Mouse (Mus musculus) heart, adult 9 months (tissue): ENCODE measurements around the gene St6galnac5.

ENCODE experiments used
- DNase-seq, 2 experiments: peaks; one replicate each; pipeline ENCODE4 v3.0.0; 2022; ENCODE audit warnings: low spot score in 2 of 2

Gene St6galnac5

DNA sequence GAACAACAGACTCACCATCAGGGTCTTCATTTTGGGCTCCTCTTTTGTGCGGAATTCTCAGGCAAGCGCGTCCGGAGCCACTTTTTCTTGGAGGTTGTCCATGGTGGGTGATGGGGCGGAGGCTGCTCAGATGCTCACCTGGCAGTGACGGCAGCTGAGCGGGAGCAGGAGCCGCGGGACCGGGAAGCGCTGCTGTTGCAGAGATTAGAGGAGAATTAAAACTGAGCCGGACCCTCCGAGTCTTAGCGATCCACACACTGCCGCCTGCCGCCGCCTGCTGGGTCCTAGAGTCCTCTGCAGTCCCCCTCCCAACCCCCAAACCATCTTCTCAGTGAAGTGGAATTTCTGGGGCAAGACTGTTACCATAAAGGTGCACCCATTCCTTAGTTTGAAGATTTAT is at the start of gene St6galnac5:
TSS of gene St6galnac5 (minus strand) at position 259 of the 400 bp plus-strand sequence.
- no peak for DNase-seq

DNA sequence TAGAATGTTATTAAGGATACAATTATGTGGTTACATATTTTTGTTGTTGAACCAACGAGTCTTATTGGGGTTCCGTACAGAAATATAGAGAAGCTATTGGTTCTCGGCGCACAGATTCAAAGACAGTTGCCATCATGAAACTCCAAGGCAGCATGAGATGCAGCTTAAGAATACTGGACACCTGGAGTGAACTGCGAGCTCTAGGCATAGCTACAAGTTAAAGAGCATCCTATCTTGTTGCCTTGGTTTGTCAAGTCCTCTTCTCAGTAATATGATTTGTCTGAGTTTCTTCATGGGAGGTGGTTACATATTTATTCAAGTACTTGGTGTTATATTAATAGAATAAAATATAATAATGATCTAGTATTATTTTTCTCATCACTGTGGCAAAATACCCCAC is 48.7 kb upstream of the St6galnac5 start:
- DNase-seq: no peak

- no peak for DNase-seq
Observed at GRCm38 (mm10) chr3:153024016-153024415, 42.0 kb upstream of the St6galnac5 start.

GRCm38 (mm10) chr3:153018051-153018450 is 36.0 kb upstream of the St6galnac5 start:
- no peak for DNase-seq

GRCm38 (mm10) chr3:153016355-153016754 is 34.3 kb upstream of the St6galnac5 start:
- no peak for DNase-seq

DNA sequence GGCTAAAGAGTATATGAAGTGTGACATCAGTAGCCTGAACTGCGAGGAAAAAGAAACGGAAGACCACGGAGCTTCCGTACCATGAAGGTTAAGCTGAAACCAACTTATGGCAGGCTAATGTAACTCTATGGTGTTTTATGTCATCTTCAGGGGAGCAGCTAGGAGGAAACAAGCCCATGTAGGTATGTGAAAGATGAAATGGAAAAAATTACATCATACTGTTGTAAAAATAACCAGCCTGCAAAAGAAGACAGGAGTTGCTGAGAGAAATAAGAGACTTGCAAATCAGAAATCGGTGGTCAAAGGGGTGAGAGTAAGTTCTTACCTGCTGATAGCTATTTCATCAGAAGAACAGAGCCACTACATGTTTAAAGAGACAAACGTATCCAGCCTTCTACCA is 24.8 kb upstream of the St6galnac5 start:
- DNase-seq: no peak

GRCm38 (mm10) chr3:152998901-152999300 is 16.9 kb upstream of the St6galnac5 start:
- no peak for DNase-seq

GRCm38 (mm10) chr3:152998106-152998505 is 16.1 kb upstream of the St6galnac5 start:
- no peak for DNase-seq

DNA sequence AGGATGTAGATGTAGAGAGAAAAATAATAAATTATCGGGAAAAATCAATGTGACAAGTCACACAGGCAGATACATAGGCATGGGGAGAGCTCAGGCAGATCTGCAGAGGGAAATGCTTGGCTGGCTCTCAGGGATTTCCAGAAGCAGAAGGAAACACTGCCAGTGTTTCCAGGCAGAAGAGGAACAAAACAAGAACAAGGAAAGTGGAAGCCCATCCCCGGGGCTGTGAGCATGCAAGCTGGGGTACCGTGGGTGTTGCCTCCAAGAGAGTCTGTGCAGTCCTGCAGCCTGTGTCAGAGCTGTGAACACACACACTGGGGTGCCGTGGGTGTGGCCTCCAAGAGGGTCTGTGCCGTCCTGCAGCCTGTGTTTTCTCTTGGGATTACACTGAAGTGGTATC is 11.6 kb upstream of the St6galnac5 start:
- no peak for DNase-seq

DNA sequence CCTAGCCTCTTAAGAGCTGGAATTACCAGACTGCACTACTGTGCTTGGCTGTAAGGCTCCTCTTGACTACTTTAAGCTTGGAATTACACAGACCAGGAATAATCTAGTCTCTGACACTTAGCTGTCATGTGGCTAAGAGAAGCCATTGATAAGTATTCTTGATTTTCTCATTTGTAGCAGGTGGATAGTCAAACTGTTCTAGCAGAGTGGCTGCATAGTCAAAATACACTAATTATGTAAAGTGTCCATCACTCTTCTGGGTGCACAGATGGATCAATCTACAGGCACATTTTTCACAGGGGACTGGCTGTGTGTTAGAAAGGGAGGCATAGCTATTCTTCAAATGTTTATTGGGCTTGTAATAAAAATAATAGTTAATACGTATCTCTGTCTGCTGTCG is 8.7 kb upstream of the St6galnac5 start:
- no peak for DNase-seq

DNA sequence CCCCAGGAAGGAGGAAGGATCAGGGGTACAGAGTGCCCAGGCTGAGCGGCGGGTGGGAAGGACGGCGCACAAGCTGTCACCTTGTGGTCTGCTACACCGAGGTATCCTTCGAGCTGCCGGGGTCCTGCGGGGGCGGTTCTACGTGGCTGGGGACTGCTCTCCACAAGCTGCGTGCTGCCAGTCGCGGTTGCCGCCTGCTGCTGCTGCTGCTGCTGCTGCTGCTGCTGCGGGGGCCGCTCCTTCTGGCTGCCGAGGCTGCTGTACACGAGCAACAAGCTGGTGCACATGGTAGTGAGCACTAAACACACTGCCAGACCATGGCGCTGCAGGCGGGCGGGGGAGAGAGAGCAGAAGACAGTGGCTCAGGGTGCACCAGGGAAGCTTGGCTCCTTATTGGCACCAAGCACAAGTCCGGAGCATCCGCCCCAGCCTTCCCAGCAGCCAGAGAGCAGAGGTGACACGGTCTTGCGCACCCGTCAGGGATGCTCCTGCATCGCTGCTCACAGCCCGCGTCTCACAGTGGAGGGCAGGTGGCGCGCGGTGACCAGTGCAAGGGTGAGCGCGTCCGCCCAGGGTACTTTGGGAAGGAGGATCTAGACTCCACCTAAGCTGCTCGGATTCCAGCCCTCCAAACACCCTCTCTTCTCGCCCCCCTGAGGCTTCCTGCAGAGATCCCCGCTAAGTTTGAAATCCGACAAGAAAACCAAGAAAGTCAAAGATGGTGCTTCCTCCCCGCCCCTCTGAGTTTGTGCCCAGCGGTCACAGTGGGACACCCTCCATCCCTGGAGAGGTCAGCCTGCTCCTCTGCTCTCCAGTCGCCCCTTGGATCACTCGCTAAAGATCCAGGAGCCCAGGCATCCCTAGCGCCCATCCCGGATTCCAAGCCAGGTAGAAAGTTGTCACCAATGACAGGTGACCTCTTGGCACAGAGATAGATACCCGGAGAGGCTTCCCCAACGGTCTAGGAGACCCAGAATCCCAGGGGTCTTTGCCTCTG is 770 bp downstream of the St6galnac5 start:
- no peak for DNase-seq

DNA sequence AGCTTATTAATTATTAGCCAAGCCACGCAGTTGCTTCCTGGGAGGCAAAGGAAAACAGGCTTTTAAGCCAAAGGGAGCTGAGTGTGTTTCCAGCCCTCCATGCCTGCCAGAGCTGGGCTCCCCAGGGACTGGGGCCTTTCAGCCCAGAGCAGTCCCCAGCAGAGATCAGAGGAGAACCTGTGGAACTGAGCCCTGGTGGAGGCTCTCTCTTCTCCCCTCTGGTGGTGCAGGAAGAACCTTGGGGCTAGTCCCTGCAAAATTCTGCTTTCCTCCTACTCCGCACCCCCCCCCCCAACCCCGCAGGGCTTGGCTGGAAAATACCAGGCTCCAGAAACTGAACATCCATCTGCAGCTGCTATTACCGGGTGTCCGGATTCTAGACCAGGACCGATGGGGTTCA is 1.6 kb downstream of the St6galnac5 start:
- no peak for DNase-seq

GRCm38 (mm10) chr3:152979481-152980092 is 2.5 kb downstream of the St6galnac5 start:
- DNase-seq: no peak

- no peak for DNase-seq
Observed at GRCm38 (mm10) chr3:152971373-152971772, 10.7 kb downstream of the St6galnac5 start.

GRCm38 (mm10) chr3:152969774-152970347 is 12.2 kb downstream of the St6galnac5 start:
- no peak for DNase-seq

DNA sequence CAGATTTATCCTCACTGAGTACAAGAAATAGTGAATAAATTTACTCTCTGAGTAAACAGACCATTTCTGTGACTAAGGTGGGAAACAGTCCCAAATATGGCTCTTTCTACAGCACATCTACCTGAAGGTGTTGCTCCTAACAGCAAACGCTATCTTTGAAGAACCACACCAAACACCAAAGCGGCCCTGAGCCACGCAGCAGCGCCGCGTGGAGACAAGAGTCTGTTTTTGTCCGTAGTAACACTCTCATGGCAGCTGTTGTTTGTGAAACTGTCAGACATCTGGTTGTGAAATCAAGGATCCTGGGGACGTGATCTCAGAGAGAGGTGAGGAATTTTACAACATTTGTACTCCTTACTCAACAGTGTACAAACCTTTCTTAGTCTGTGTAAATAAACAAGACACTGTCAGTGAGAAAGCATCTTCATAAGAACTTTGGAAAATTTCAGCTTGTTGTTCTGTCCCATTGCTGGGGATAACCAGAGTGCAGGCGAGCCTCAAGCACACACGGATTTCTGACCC is 20.1 kb downstream of the St6galnac5 start:
- DNase-seq: no peak

- peak in 1 of 2 experiments; percentile 8 for DNase-seq
Observed at GRCm38 (mm10) chr3:152958358-152959150, 23.5 kb downstream of the St6galnac5 start.

DNA sequence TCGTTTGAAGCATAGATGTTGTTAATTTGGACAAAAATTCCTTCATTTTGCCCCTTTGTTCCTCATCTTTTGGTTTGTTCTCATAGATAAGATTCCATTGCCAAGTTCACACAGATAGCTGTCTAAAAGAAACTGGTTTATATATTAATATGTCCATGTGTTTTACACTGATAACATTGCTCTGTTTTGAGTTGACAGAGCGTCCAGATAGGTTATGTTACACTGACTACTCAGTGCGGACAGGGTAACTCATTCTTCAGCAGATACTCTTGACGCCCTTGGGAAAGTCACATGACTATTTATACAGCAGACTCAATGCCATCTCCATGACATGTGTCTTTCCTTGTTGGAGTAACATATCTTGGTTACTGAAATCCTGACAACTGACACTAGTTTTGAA is 25.3 kb downstream of the St6galnac5 start:
- no peak for DNase-seq

- DNase-seq: no peak
Observed at GRCm38 (mm10) chr3:152956038-152956437, 26.0 kb downstream of the St6galnac5 start.

DNA sequence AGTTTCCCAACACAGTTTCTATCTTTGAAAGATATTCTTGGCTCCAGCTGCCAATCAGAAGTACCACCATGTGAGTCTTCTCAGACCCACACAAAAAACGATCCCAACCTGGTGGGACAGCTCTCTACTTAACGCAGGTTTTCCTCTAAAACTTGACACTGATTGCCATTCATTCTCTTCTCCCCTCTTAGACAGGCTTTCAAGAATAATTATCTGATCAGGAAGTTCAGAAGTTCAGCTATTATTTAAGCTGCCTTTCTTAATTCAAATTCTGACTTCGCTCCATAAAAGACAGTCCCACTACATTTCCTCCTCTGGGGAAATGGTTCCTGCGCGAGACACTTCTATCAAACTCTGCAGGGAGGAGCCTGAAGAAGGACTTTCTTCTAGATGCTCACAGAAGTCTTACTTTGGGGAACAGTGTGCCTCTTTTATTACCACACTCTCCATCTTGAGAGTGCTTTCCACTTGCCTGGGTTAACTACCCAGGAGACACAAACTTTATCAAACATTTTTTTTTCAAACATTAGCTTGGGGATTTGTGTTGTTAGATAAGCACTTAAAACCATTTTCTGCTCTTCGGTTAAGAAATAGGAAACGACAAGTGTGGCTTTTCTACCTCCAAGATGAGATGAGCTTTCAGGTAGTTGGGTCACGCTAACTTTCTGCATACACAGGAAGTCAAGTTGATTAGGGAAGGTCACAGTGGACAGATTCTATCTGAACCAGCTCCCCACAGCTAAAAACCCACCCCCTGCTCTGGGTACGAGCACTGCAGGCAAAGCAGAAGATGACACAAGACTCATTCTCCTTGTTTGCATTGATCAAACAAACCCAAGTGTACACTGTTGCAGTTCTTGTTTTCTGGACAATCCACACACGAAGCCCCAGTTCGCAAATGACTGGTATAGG is 30.2 kb downstream of the St6galnac5 start:
- no peak for DNase-seq
